Mouse (Mus musculus) embryonic fibroblast, embryonic 13.5 days (primary cell): ENCODE results near the gene Cntfr.

Experiments
- CTCF ChIP-seq: IDR thresholded peaks from 2 replicates; pipeline ENCODE4 v1.5.1; 2011; ENCODE audit warnings: mild to moderate bottlenecking, control low read depth, low read length, moderate library complexity, borderline replicate concordance; ENCODE audit not compliant: insufficient read depth
- POLR2A ChIP-seq: IDR thresholded peaks from 2 replicates; pipeline ENCODE4 v1.6.1; 2011; ENCODE audit warnings: low read depth, mild to moderate bottlenecking, control low read depth, low read length, moderate library complexity

DNA sequence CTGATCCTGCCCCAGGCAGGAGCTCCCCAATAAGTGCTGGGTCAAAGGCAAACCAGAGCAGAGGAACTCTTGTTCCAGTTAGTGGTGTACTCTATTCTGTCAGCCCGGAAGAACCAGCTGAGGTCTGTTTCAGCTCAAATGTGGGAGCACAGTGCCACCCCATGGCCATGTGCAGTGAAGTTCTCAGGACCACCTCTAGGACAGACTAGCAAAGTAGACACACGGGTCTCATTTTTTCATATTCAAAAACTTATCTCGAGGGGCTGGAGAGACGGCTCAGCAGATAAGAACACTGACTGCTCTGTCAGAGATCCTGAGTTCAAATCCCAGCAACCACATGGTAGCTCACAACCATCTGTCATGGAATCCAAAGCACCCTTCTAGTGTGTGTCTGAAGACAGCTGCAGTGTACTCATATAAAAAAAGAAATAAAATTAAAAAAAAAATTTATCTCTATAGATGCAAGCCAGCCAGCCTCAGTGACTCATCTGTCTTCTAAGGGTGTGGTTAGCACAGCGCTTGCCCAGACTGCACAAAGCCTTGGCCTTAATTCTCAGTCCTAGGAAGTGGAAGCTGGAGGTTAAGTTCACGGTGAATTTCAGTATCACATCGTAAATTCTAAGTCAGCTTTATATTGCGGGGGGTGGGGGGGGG lies 40.8 kb upstream of the Cntfr start:
- TF ChIP-seq POLR2A (peak; percentile 18; the same call in 1 of the 2 replicates), CTCF (peak; percentile 80; the same call in 1 of the 2 replicates)
